Mouse (Mus musculus) bone marrow, adult 2 months (tissue): ENCODE measurements around the gene Nprl3.

Source experiments
- CTCF ChIP-seq: fragments of 200-500 bp; IDR thresholded peaks from 2 replicates; pipeline ENCODE4 v1.5.1; 2011; ENCODE audit warnings: low read length, control low read depth; ENCODE audit not compliant: control insufficient read depth, insufficient read depth
- POLR2A ChIP-seq: fragments of 200-500 bp; IDR thresholded peaks from 2 replicates; pipeline ENCODE4 v1.6.1; 2011; ENCODE audit warnings: low read depth, mild to moderate bottlenecking, control low read depth, low read length, borderline replicate concordance; ENCODE audit not compliant: control insufficient read depth

GRCm38 (mm10) chr11:32238093-32238860, 29.2 kb downstream of the Nprl3 start:
- TF ChIP-seq CTCF (peak; percentile 97), POLR2A (no peak)
